Mouse (Mus musculus): ENCODE measurements around the gene Iqce. TPM values are rescaled to one million over a fixed set of nuclear protein-coding genes. Genes with fewer than 3 reads are reported as not detected.
A peak's percentile ranks its signal among the peaks of the same experiment; 100 is the strongest.
"Not testable (repeated sequence)": the region's sequence is repeated elsewhere in the genome, so short reads cannot be mapped to it uniquely, and the experiment has no call there.

The Iqce gene
- polyA plus RNA-seq, 1 experiment: 13.4 TPM

- peak; percentile 83 for DNase-seq (ENCODE audit: low read depth)
These were observed 2.4 kb upstream of the Iqce start, which contains the start of gene Brat1 for GRCm38 (mm10) chr5:140704378-140705251. Brat1 (plus strand) TSS chr5:140705011.

DNA sequence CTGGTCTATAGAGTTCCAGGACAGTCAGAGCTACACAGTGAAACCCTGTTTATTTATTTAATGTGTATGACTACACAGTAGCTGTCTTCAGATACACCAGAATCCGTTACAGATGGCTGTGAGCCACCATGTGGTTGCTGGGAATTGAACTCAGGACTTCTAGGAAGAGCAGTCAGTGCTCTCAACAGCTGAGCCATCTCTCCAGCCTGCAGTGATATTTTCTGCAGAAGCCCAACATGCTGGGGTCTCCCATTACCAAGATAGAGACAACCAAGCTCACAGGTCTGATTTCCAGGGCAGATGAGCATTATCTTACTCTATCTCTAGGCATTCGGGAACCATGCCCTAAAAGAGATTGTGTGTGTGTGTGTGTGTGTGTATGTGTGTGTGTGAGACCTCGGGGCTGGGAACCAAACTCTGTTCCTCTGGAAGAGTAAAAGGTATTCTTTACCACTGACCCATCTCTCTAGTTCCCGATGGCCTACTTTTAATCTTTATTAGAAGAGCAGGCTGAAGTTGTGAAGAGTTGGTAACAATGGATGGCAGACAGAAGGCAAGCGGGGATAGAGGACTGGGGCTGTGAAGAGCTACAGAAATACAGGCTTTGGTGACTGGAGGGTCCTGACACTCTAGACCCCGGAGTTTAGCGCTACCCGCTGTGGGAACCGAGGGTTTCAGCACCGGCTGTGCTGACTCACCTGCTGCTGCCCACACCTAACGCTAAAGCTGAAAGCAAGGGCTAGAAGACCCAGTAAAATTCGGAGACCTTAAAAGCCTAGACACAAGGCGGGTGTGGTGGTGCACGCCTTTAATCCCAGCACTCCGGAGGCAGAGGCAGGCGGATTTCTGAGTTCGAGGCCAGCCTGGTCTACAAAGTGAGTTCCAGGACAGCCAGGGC is 1.6 kb upstream of the Iqce start:
- DNase-seq (ENCODE audit: low read depth): no peak

GRCm38 (mm10) chr5:140702618-140703175 is 519 bp upstream of the Iqce start:
- DNase-seq (ENCODE audit: low read depth): no peak

GRCm38 (mm10) chr5:140701661-140702060 is 517 bp downstream of the Iqce start:
- DNase-seq (ENCODE audit: low read depth): no peak

DNA sequence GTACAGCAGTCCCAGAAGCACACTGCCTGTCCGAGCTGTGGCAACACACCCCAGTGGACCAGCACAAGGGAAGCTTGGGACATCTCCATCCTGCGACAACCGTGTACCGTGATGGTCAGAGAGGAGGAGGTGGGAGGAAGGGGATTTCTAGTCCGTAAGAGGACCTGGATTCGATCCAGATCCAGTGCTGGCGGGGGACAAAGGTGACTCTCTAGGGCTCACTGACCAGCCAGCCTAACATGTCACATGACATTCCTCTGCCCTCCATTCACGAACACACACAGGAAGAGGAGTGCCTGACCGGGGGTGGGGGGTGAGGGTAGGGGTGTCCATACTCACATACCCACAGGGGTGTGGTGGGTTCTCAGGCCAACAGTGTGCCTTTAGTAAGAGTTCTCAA is 2.4 kb downstream of the Iqce start:
- no peak for DNase-seq (ENCODE audit: low read depth)

DNA sequence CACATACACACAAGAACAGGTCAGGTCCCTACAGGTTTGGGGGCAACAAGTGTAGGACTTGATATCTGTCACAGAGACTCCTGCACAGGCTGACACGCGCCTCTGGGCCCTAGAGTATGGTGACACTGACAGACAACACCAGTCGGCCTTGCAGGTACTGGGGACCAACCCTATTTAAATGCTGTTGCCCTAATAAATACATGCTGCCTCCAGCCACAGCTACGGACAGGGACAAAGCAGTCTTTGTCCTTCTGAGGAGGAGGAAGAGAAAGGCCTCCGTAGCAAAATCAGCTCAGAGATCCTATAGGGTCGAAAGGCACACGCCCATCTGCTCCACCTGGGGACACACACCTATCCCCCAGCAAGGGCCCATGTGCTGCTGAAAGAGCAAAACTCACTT is 6.2 kb downstream of the Iqce start:
- DNase-seq (ENCODE audit: low read depth): no peak

- no peak for DNase-seq (ENCODE audit: low read depth)
These were observed 13.7 kb downstream of the Iqce start for GRCm38 (mm10) chr5:140688434-140688833.

DNA sequence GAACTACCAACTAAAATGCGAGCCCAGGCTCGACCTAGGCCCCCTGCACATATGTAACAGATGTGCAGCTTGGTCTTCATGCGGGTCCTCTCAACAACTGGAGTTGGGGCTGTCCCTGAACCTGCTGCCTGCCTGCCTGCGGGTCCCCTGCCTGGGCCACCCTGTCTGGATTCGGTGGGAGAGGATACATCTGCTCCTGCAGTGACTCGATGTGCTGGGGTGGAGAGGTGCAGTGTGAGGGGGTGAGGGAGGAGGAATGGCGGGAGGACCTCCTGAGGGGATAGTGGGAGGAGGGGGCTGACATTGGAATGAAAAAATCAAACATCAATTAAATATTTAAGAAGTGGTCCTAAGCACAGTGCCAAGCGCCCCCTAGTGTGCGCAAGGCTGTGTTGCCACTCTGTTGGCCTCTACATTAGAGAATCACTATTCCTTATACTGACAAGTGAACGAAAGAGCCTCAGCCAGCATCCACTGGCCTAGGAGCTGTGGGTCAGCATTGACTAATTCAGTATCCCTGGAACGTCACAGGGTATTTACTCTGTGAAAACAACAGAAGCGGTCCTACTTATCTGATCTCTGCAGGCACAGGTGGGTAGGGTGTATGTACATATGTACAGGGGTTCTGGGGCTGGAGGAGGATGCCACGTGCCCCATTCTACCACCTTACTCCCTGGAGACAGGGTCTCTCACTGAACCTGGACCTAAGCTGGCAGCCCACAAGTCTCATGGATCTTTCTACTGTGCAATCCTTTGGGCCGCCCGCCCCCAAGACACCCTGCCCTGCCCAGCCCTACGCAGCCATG is 17.6 kb downstream of the Iqce start:
- DNase-seq (ENCODE audit: low read depth): no peak

- no peak for DNase-seq (ENCODE audit: low read depth)
These were observed 20.1 kb downstream of the Iqce start for GRCm38 (mm10) chr5:140682113-140682512.

DNA sequence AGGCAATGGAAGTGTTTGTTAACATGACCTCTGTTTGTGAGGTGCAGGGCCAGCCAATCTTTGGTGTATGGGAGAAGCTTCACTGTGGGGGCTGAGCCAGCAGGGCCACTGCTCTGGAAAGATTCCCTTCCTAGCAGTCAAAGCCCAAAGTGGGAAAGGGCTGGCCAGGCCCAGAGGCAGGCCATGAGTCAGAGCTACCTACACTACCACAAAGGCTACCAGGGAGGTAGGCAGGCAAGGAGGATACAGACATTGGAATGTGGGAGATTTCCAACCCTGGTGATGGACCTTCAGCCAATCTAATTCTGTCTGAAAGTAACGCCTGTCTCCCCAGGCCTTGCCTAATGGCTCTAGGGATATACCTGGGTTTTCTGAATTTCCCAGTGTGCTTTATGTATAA is 21.2 kb downstream of the Iqce start:
- DNase-seq (ENCODE audit: low read depth): no peak

DNA sequence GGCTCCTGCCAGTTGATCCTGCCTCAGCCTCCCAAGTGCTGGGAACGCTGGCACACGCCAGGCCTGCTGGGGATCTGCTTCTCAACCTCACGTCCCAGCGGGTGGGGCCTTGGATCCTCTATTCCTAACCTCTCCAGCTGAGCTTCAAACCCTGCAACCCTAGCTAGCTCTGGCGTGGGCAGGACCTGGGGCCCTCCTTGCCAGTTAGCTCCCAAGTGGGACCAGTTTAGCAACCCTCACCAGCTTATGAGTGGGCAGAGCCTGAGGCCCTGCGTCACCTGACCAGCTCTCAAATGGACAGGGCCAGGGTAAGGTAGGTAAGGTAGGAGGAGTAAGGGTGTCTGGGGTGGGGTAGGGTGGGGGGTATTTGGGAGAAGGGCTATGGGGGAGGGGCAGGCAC is 22.1 kb downstream of the Iqce start:
- no peak for DNase-seq (ENCODE audit: low read depth)

DNA sequence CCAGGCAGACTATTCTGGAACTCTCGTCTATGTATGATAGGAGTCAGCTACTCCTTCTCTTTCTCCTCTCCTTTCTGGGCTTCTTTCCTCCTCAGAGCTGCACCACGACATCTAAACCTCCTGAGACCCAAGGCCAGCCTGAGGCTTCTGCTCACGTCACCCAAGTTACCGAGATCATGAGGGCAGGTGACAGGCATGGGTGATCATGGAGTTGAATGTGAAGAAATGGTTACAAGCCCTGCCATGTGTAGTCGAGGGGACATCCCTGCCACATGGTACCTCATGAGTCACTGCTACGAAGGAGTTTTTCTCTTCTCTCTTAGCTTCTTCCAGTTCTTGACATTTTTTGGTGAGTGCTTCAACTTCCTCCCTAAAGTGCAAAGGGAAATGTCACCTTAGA is 25.0 kb downstream of the Iqce start:
- DNase-seq (ENCODE audit: low read depth): no peak

DNA sequence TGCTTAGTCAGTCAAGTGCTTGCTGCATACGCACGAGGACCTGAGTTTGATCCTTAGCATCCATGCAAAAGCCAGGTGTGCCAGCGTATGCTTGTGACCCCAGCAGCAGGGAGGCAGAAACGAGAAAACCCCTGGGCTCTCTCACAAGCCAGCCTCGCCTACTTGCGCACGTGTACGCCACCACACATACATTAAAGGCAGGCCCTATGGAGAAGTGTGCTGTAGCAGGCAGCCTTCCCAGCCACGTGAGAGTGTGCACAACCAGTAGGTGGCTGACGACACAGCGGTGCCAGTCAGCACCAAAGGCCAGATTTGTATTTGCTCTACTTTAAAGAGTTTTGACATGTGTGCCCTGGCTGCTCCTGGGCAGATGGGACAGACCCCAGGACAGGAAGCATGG is 26.5 kb downstream of the Iqce start:
- DNase-seq (ENCODE audit: low read depth): no peak

GRCm38 (mm10) chr5:140675079-140675478 is 27.1 kb downstream of the Iqce start:
- no peak for DNase-seq (ENCODE audit: low read depth)

- DNase-seq (ENCODE audit: low read depth): no peak
These were observed 28.1 kb downstream of the Iqce start for GRCm38 (mm10) chr5:140674036-140674435.

DNA sequence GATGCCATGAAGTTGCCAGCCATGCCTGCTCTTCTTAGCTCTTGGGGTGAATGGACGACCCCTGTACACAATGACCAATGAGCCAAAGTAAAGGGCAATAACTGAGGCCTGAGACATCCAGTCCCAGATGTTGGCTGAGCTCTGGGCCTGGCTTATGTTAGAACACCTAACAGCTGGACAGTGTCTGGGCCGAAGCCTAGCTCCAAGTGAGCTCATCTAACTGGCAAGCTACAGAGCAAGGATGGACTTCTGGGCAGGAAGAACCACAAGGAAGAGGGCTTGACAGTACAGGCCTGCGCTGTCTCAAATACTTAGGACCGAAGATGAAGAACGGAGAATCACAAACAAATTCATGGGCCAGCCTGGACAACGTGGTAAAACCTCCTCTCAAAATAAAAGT is 29.6 kb downstream of the Iqce start:
- not testable (repeated sequence) for DNase-seq (ENCODE audit: low read depth)

- DNase-seq (ENCODE audit: low read depth): no peak
These were observed 30.1 kb downstream of the Iqce start for GRCm38 (mm10) chr5:140672115-140672514.

- no peak for DNase-seq (ENCODE audit: low read depth)
These were observed 38.5 kb downstream of the Iqce start for GRCm38 (mm10) chr5:140663621-140664180.

- no peak for DNase-seq (ENCODE audit: low read depth)
These were observed 39.2 kb downstream of the Iqce start for GRCm38 (mm10) chr5:140662741-140663592.
